Mouse (Mus musculus) embryo, embryonic 10 days (tissue): ENCODE data around the gene Slc6a18.

Experiments
- DNase-seq: peaks from one replicate; pipeline ENCODE4 v3.0.0-alpha.2; 2015; ENCODE audit warnings: low spot score

Slc6a18 gene

GRCm38 (mm10) chr13:73685502-73685901, 7.7 kb upstream of the Slc6a18 start:
- DNase-seq: no peak

DNA sequence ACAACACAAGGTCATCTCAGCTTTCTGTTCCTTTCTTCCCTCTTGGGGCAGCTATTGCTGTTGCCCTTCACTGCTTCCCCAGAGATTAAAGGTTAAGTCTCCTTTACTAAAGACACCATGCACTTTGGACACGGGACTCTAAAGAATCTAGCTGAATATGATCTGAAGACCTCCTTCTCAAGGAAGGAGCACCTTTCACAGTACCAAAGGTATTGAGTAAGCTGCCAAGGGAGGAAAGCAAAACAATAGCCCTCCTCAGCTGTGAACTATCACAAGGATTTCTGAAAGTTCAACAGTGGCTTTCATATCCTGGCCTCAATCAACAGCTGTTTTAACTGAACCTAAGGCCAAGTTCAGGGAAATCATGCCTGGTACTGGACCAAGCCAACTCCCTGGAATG, 6.6 kb upstream of the Slc6a18 start:
- no peak for DNase-seq

GRCm38 (mm10) chr13:73683682-73684081, 5.9 kb upstream of the Slc6a18 start:
- DNase-seq: no peak

GRCm38 (mm10) chr13:73682226-73682625, 4.4 kb upstream of the Slc6a18 start:
- no peak for DNase-seq

- no peak for DNase-seq
These were observed 2.6 kb upstream of the Slc6a18 start for GRCm38 (mm10) chr13:73680394-73680793.

GRCm38 (mm10) chr13:73679311-73679710, 1.5 kb upstream of the Slc6a18 start:
- no peak for DNase-seq

DNA sequence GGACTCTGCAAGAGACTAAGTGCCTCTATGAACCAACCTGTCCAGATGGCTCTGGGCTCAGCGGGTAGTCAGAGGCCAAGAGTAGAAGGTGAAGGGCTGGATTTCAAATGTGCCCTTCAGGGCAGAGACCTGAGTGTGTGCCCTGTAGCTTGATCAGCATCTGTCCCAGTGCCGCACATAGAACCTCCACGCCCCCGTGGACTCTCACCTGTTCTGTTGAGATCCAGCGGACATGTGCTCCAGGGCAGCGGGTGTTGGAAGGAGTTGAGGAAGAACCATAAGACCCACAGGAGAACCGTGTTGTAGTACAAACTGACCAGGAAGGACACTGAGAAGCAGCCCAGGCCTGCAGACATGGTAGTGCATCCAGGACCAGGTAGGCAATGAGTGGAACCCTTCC, 2.7 kb downstream of the Slc6a18 start:
- DNase-seq: no peak

DNA sequence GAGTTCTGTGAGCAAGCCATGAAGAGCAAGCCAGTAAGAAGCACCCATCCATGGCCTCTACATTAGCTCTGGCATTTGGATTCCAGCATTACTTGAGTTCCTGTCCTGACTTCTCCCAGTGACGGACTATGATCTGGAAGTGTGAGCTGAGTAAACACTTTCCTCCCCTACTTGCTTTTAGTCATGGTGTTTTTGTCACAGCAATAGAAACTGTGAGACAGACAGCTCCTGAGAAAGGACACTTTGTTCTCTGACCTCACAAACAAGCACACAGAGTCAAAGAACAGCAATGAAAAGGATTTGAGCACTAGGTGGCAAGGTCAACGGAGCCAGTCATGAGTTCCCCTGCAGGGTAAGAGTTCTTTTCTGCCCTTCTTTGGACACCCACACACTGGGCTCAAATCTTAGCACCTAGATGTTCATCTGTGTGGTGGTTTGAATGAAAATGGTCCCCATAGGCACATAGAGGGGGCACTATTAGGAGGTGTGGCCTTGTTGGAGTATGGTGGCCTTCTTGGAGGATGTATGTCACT, 17.6 kb downstream of the Slc6a18 start:
- DNase-seq: no peak

DNA sequence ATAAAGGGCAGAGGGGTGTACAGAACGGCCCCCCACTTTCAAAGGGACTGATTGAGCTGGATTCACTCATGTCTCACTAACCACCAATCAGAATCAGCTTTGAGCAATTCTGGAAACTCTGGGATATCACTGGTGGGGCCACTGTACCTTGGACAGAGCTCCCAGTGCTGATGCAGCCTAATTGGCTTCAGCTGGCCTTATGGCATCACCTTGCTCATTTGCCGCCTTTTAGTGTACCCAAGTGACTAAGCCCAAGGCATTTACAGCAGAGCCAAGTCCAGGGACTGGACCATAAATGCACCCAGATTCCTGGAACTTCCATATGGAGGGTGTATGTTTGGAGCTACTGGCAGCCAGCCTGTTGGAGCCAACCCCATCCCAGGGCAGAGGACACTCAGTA, 18.9 kb downstream of the Slc6a18 start:
- DNase-seq: no peak

- DNase-seq: no peak
These were observed 22.8 kb downstream of the Slc6a18 start for GRCm38 (mm10) chr13:73654976-73655375.

DNA sequence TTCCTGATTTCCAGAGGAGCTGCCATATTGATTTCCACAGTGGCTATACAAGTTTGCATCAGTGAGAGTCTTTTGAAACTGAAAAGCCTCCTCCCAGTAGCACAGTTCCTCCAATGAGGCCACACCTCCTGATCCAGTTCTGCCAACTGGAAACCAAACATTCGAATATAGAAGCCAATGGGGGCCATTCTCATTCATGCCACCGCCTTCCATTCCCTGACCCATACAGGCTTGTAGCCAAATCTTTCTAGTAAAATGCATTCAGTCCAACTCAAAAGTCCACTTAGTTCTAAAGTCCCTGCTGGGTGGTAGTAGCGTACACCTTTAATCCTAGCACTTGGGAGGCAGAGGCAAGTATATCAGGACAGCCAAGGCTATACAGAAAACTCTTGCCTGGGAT, 24.6 kb downstream of the Slc6a18 start:
- no peak for DNase-seq

- peak; percentile 70 for DNase-seq
These were observed 31.3 kb downstream of the Slc6a18 start for GRCm38 (mm10) chr13:73646397-73647087.

GRCm38 (mm10) chr13:73641296-73641695, 36.5 kb downstream of the Slc6a18 start:
- DNase-seq: no peak

GRCm38 (mm10) chr13:73637826-73638225, 40.0 kb downstream of the Slc6a18 start:
- no peak for DNase-seq

GRCm38 (mm10) chr13:73631837-73632236, 46.0 kb downstream of the Slc6a18 start:
- DNase-seq: no peak

DNA sequence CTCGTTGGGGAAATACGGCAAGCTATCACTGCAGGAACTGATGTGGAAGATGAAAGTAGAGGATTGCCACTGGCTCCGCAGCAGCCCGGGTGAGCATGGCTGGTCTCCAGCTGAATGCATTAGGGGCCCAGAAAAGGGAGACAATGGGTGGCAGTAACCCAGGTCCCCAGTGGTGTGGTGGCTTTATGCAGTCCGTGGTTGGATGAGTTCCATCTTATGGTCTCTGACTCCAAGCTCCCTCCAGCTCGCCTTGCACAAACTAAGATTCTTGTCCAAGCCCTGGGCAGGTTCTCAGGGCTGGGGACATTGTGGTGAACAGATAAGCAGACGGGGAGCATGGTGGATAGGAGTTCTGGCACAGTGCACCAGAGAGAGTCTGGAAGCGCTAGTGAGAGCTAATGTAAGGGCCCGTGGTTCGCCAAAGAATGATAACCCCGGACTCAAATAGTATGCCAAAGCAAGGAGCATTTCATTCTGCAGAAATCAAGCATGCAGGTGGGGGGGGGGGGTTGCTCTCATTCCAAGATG, 49.2 kb downstream of the Slc6a18 start:
- no peak for DNase-seq

DNA sequence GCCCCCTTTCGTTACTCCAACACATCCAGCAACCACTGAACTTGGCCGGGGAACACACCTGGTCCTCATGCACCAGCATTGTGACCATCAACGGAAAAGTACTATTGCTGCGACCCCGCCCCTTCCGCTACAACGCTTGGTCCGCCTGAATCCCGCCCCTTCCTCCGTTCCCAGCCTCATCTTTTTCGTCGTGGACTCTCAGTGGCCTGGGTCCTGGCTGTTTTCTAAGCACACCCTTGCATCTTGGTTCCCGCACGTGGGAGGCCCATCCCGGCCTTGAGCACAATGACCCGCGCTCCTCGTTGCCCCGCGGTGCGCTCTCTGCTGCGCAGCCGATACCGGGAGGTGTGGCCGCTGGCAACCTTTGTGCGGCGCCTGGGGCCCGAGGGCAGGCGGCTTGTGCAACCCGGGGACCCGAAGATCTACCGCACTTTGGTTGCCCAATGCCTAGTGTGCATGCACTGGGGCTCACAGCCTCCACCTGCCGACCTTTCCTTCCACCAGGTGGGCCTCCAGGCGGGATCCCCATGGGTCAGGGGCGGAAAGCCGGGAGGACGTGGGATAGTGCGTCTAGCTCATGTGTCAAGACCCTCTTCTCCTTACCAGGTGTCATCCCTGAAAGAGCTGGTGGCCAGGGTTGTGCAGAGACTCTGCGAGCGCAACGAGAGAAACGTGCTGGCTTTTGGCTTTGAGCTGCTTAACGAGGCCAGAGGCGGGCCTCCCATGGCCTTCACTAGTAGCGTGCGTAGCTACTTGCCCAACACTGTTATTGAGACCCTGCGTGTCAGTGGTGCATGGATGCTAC, 50.9 kb downstream of the Slc6a18 start, which contains the start of gene Tert:
TSS of gene Tert (plus strand) at position 167 of the 805 bp plus-strand sequence.
- peak; percentile 85 for DNase-seq

GRCm38 (mm10) chr13:73626410-73626744, 51.4 kb downstream of the Slc6a18 start:
- no peak for DNase-seq

DNA sequence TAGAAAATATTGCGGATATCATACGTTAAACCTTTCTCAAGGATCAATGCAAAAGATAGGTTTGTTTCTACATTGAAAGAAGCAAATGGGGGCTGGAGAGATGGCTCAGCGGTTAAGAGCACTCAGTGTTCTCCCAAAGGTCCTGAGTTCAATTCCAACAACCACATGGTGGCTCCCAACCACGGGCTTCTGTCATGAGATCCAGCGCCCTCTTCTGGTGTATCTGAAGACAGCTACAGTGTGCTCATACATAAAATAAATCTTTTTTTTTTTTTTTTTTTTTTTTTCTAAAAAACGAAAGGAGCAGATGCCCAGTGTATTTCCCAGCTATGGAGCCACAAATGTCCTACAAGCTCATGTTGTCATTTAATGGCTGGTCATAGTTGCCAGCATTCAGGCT, 57.2 kb downstream of the Slc6a18 start:
- peak; percentile 47 for DNase-seq

- DNase-seq: no peak
These were observed 59.4 kb downstream of the Slc6a18 start for GRCm38 (mm10) chr13:73618406-73618805.
